Mouse (Mus musculus): ENCODE data around the gene Lmntd2. TPM values are rescaled to one million over a fixed set of nuclear protein-coding genes. Genes with fewer than 3 reads are reported as not detected.

Lmntd2 gene
- polyA plus RNA-seq, 2 experiments, result 0.95 to 6.6 TPM

- Histone ChIP-seq H3K4me3 (replicated peaks; ENCODE audit: low read length) (no peak overlapping the region), H3K9me3 (ENCODE audit: control insufficient read depth, low read length) (no peaks in the 10 kb centered on the region), H3K36me3 (ENCODE audit: control insufficient read depth, insufficient read depth, low read length) (no peaks in the 10 kb centered on the region), H3K27me3 (ENCODE audit: control insufficient read depth, insufficient read depth, low read length) (no peaks in the 10 kb centered on the region), H3K9ac (ENCODE audit: low read depth, low read length, severe bottlenecking) (no peak overlapping the region), H3K4me1 (ENCODE audit: control insufficient read depth, insufficient read depth, low read length) (no peaks in the 10 kb centered on the region), H3K27ac (replicated peaks; ENCODE audit: low read depth, low read length) (no peak overlapping the region), H3K4me2 (replicated peaks; ENCODE audit: low read depth, low read length, severe bottlenecking) (no peak overlapping the region)
- DNase-seq (ENCODE audit: low spot score) (no peak), ATAC-seq (ENCODE audit: low FRiP score, low read depth) (no peak)
- WGBS, result 67% methylated on average over 3 of the region's 3 CpGs
- no peak for TF ChIP-seq POLR2A (IDR thresholded peaks at IDR 0.05; ENCODE audit: borderline replicate concordance, extremely low read depth, insufficient read depth, insufficient read length)
Observed at GRCm38 (mm10) chr7:141204546-141204945, 9.3 kb downstream of the Lmntd2 start.

GRCm38 (mm10) chr7:141198121-141198520 lies 15.8 kb downstream of the Lmntd2 start:
- H3K27me3 ChIP-seq (ENCODE audit: control insufficient read depth, insufficient read depth, low read length), result no peaks in the 10 kb centered on the region
- H3K27ac ChIP-seq (replicated peaks; ENCODE audit: low read depth, low read length), result no peak overlapping the region
- ATAC-seq (ENCODE audit: low FRiP score, low read depth) (no peak), DNase-seq (ENCODE audit: low spot score) (no peak)
- H3K4me3 ChIP-seq (replicated peaks; ENCODE audit: low read length), result no peak overlapping the region
- no peaks in the 10 kb centered on the region for H3K9me3 ChIP-seq (ENCODE audit: control insufficient read depth, low read length)
- no peak for TF ChIP-seq POLR2A (IDR thresholded peaks at IDR 0.05; ENCODE audit: borderline replicate concordance, extremely low read depth, insufficient read depth, insufficient read length)
- H3K4me2 ChIP-seq (replicated peaks; ENCODE audit: low read depth, low read length, severe bottlenecking), result no peak overlapping the region
- 99% methylated on average over 4 of the region's 4 CpGs for WGBS
- H3K4me1 ChIP-seq (ENCODE audit: control insufficient read depth, insufficient read depth, low read length), result peaks cover 5% of the 10 kb centered on the region
- 0 out of 2 replicates have a peak, but pooled peaks cover 5% of the 10 kb centered on the region for H3K36me3 ChIP-seq (ENCODE audit: control insufficient read depth, insufficient read depth, low read length)
- H3K9ac ChIP-seq (ENCODE audit: low read depth, low read length, severe bottlenecking), result no peak overlapping the region

GRCm38 (mm10) chr7:141196619-141197282 lies 17.1 kb downstream of the Lmntd2 start:
- no peak for TF ChIP-seq POLR2A (IDR thresholded peaks at IDR 0.05; ENCODE audit: borderline replicate concordance, extremely low read depth, insufficient read depth, insufficient read length)
- peaks cover 11% of the 10 kb centered on the region for H3K36me3 ChIP-seq (ENCODE audit: control insufficient read depth, insufficient read depth, low read length)
- no peak for DNase-seq (ENCODE audit: low spot score)
- no peak overlapping the region for H3K9ac ChIP-seq (ENCODE audit: low read depth, low read length, severe bottlenecking)
- ATAC-seq (ENCODE audit: low FRiP score, low read depth), result no peak
- WGBS, result 91% methylated on average over 8 of the region's 8 CpGs
- no peaks in the 10 kb centered on the region for H3K27me3 ChIP-seq (ENCODE audit: control insufficient read depth, insufficient read depth, low read length)
- no peaks in the 10 kb centered on the region for H3K9me3 ChIP-seq (ENCODE audit: control insufficient read depth, low read length)
- peaks cover 13% of the 10 kb centered on the region for H3K4me1 ChIP-seq (ENCODE audit: control insufficient read depth, insufficient read depth, low read length)
- no peak overlapping the region for H3K4me2 ChIP-seq (replicated peaks; ENCODE audit: low read depth, low read length, severe bottlenecking)
- H3K27ac ChIP-seq (replicated peaks; ENCODE audit: low read depth, low read length), result no peak overlapping the region
- H3K4me3 ChIP-seq (replicated peaks; ENCODE audit: low read length), result no peak overlapping the region

GRCm38 (mm10) chr7:141195754-141196153 lies 18.1 kb downstream of the Lmntd2 start:
- no peak for TF ChIP-seq POLR2A (IDR thresholded peaks at IDR 0.05; ENCODE audit: borderline replicate concordance, extremely low read depth, insufficient read depth, insufficient read length)
- Histone ChIP-seq H3K9ac (ENCODE audit: low read depth, low read length, severe bottlenecking) (no peak overlapping the region), H3K9me3 (ENCODE audit: control insufficient read depth, low read length) (no peaks in the 10 kb centered on the region), H3K4me2 (replicated peaks; ENCODE audit: low read depth, low read length, severe bottlenecking) (no peak overlapping the region; the same call in 1 of the 2 replicates), H3K27me3 (ENCODE audit: control insufficient read depth, insufficient read depth, low read length) (no peaks in the 10 kb centered on the region), H3K27ac (replicated peaks; ENCODE audit: low read depth, low read length) (no peak overlapping the region), H3K36me3 (ENCODE audit: control insufficient read depth, insufficient read depth, low read length) (peaks cover 21% of the 10 kb centered on the region), H3K4me1 (ENCODE audit: control insufficient read depth, insufficient read depth, low read length) (peaks cover 13% of the 10 kb centered on the region), H3K4me3 (replicated peaks; ENCODE audit: low read length) (no peak overlapping the region)
- 91% methylated on average over 2 of the region's 2 CpGs for WGBS
- ATAC-seq (ENCODE audit: low FRiP score, low read depth) (no peak), DNase-seq (ENCODE audit: low spot score) (no peak)

- peak; percentile 31 for ATAC-seq (ENCODE audit: low FRiP score, low read depth)
- H3K4me2 ChIP-seq (replicated peaks; ENCODE audit: low read depth, low read length, severe bottlenecking), result peak overlapping the region; percentile 95
Observed at GRCm38 (mm10) chr7:141194830-141195229, 19.1 kb downstream of the Lmntd2 start.

More at GRCm38 (mm10) chr7:141194830-141195229, 19.1 kb downstream of the Lmntd2 start:
- DNase-seq (ENCODE audit: low spot score), result peak; percentile 85
- Histone ChIP-seq H3K9ac (ENCODE audit: low read depth, low read length, severe bottlenecking) (peak overlapping the region; percentile 35), H3K4me1 (ENCODE audit: control insufficient read depth, insufficient read depth, low read length) (peaks cover 13% of the 10 kb centered on the region), H3K27ac (replicated peaks; ENCODE audit: low read depth, low read length) (peak overlapping the region; percentile 72), H3K27me3 (ENCODE audit: control insufficient read depth, insufficient read depth, low read length) (no peaks in the 10 kb centered on the region), H3K36me3 (ENCODE audit: control insufficient read depth, insufficient read depth, low read length) (peaks cover 31% of the 10 kb centered on the region), H3K4me3 (replicated peaks; ENCODE audit: low read length) (peak overlapping the region; percentile 92), H3K9me3 (ENCODE audit: control insufficient read depth, low read length) (no peaks in the 10 kb centered on the region)
- under 1% methylated on average over 28 of the region's 28 CpGs for WGBS
- no peak for TF ChIP-seq POLR2A (IDR thresholded peaks at IDR 0.05; ENCODE audit: borderline replicate concordance, extremely low read depth, insufficient read depth, insufficient read length)

Data from limb, embryonic 14.5 days (tissue).